Mouse (Mus musculus) CH12.LX (cell line): ENCODE results near the gene Fbxo11.

Experiments used
- CHD1 ChIP-seq: IDR thresholded peaks from 2 replicates; pipeline ENCODE4 v1.6.1; 2012; ENCODE audit warnings: low read depth, low read length, improper control_type of control experiment, inconsistent platforms
- CHD2 ChIP-seq: IDR thresholded peaks from 2 replicates; pipeline ENCODE4 v1.6.1; 2011; ENCODE audit warnings: low read length, improper control_type of control experiment
- CTCF ChIP-seq, 2 experiments: IDR thresholded peaks in 1 of 2; conservative IDR thresholded peaks in 1 of 2; 2 replicates each; pipeline ENCODE4 v1.5.1; 2011 to 2012; ENCODE audit warnings: low read depth in 2 of 2, low read length in 2 of 2, improper control_type of control experiment in 1 of 2, inconsistent platforms in 1 of 2, mild to moderate bottlenecking in 1 of 2, moderate library complexity in 1 of 2
- EP300 ChIP-seq: IDR thresholded peaks from 2 replicates; pipeline ENCODE4 v1.6.1; 2011; ENCODE audit warnings: low read length, improper control_type of control experiment
- IRF4 ChIP-seq: IDR thresholded peaks from 2 replicates; pipeline ENCODE4 v1.6.1; 2014; ENCODE audit warnings: low read depth, mild to moderate bottlenecking, inconsistent platforms, low read length, improper control_type of control experiment
- JUND ChIP-seq: conservative IDR thresholded peaks from 2 replicates; pipeline ENCODE4 v1.6.1; 2011; ENCODE audit warnings: low read depth, low read length, improper control_type of control experiment
- KAT2A ChIP-seq: IDR thresholded peaks from 2 replicates; pipeline ENCODE4 v1.6.1; 2012; ENCODE audit warnings: low read length, improper control_type of control experiment, inconsistent platforms; ENCODE audit not compliant: insufficient replicate concordance
- MAFK ChIP-seq: IDR thresholded peaks from 2 replicates; pipeline ENCODE4 v1.6.1; 2011; ENCODE audit warnings: low read length, improper control_type of control experiment; ENCODE audit not compliant: insufficient replicate concordance
- MAX ChIP-seq: IDR thresholded peaks from 2 replicates; pipeline ENCODE4 v1.6.1; 2011; ENCODE audit warnings: low read length, improper control_type of control experiment
- MEF2A ChIP-seq: IDR thresholded peaks from 2 replicates; pipeline ENCODE4 v1.6.1; 2014; ENCODE audit warnings: low read depth, mild to moderate bottlenecking, inconsistent platforms, low read length, improper control_type of control experiment, borderline replicate concordance
- NRF1 ChIP-seq: IDR thresholded peaks from 2 replicates; pipeline ENCODE4 v1.6.1; 2014; ENCODE audit warnings: low read depth, mild to moderate bottlenecking, inconsistent platforms, low read length, improper control_type of control experiment, moderate library complexity
- TBP ChIP-seq: conservative IDR thresholded peaks from 2 replicates; pipeline ENCODE4 v1.6.1; 2011; ENCODE audit warnings: low read depth, low read length, improper control_type of control experiment
- TCF12 ChIP-seq: IDR thresholded peaks from 2 replicates; pipeline ENCODE4 v1.6.1; 2014; ENCODE audit warnings: low read depth, mild to moderate bottlenecking, inconsistent platforms, low read length, improper control_type of control experiment
- ZMIZ1 ChIP-seq: IDR thresholded peaks from 2 replicates; pipeline ENCODE4 v1.6.1; 2012; ENCODE audit warnings: low read depth, mild to moderate bottlenecking, inconsistent platforms, low read length, improper control_type of control experiment

GRCm38 (mm10) chr17:88051679-88052078 lies 13.4 kb downstream of the Fbxo11 start:
- TF ChIP-seq CHD1 (no peak), CTCF (conservative IDR thresholded peaks at IDR 0.05 in 1 of 2, IDR thresholded peaks at IDR 0.05 in 1 of 2; ENCODE audit: low read depth in 2 of 2, low read length in 2 of 2) (no peak), JUND (no peak), MEF2A (no peak), EP300 (no peak), TCF12 (no peak), MAX (no peak), CHD2 (no peak), TBP (no peak), MAFK (no peak), IRF4 (no peak), KAT2A (no peak), NRF1 (no peak), ZMIZ1 (no peak)
